Mouse (Mus musculus) neutrophil, adult 5-6 weeks (primary cell): ENCODE results near the gene Utp6. TPM values are rescaled to one million over a fixed set of nuclear protein-coding genes. Genes with fewer than 3 reads are reported as not detected.
"Not testable (repeated sequence)": the region's sequence is repeated elsewhere in the genome, so short reads cannot be mapped to it uniquely, and the experiment has no call there.

Source experiments
- ATAC-seq: fragments of 151-379, 151-347 bp; 2 replicates; pipeline ENCODE4 v1.8.0; 2017; ENCODE audit warnings: mild to moderate bottlenecking, moderate TSS enrichment; ENCODE audit not compliant: insufficient number of reproducible peaks, poor library complexity, low FRiP score, severe bottlenecking; ENCODE audit errors: extremely low read depth
- total RNA-seq: library from RNA; stranded (forward); fragments of 200-1000 nt; gene quantifications from 2 replicates; pipeline ENCODE4 v1.2.3, GENCODE M21; 2017

Utp6 gene
- total RNA-seq, result 60.9 and 61.8 TPM in 2 replicates

- ATAC-seq, result peak; percentile 99
Observed at GRCm38 (mm10) chr11:79962125-79962876, at the start of gene Utp6. TSS of gene Utp6 (minus strand) at chr11:79962390.

GRCm38 (mm10) chr11:79994271-79994988, 32.2 kb upstream of the Utp6 start:
- no peak for ATAC-seq

GRCm38 (mm10) chr11:79993356-79994270, 31.4 kb upstream of the Utp6 start:
- no peak; the same call in 1 of the 2 replicates for ATAC-seq

GRCm38 (mm10) chr11:79992592-79993355, 30.6 kb upstream of the Utp6 start, which contains the start of gene Suz12:
TSS of gene Suz12 (plus strand) at chr11:79993106.
- ATAC-seq, result peak; percentile 91

- ATAC-seq, result no peak
Observed at GRCm38 (mm10) chr11:79992035-79992591, 29.9 kb upstream of the Utp6 start.

- ATAC-seq, result no peak
Observed at GRCm38 (mm10) chr11:79991600-79991999, 29.4 kb upstream of the Utp6 start.

- no peak for ATAC-seq
Observed at GRCm38 (mm10) chr11:79990120-79990519, 27.9 kb upstream of the Utp6 start.

- ATAC-seq, result no peak
Observed at GRCm38 (mm10) chr11:79987896-79988295, 25.7 kb upstream of the Utp6 start.

- no peak for ATAC-seq
Observed at GRCm38 (mm10) chr11:79986886-79987285, 24.7 kb upstream of the Utp6 start.

GRCm38 (mm10) chr11:79977747-79978146, 15.6 kb upstream of the Utp6 start:
- ATAC-seq, result not testable (repeated sequence)

- ATAC-seq, result not testable (repeated sequence)
Observed at GRCm38 (mm10) chr11:79977061-79977460, 14.9 kb upstream of the Utp6 start.

GRCm38 (mm10) chr11:79976645-79977044, 14.5 kb upstream of the Utp6 start:
- not testable (repeated sequence) for ATAC-seq

GRCm38 (mm10) chr11:79976222-79976621, 14.0 kb upstream of the Utp6 start:
- ATAC-seq, result no peak

- ATAC-seq, result no peak
Observed at GRCm38 (mm10) chr11:79975377-79975776, 13.2 kb upstream of the Utp6 start.

- ATAC-seq, result 0 out of 2 replicates have a peak, but pooled peaks have one; percentile 13
Observed at GRCm38 (mm10) chr11:79973626-79974476, 11.7 kb upstream of the Utp6 start.

- ATAC-seq, result no peak
Observed at GRCm38 (mm10) chr11:79973133-79973532, 10.9 kb upstream of the Utp6 start.

GRCm38 (mm10) chr11:79967752-79968151, 5.6 kb upstream of the Utp6 start:
- ATAC-seq, result no peak
